Mouse (Mus musculus) neural tube, embryonic 12.5 days (tissue): Measurements from ENCODE around the gene Srbd1. TPM values are rescaled to one million over a fixed set of nuclear protein-coding genes. Genes with fewer than 3 reads are reported as not detected.

Experiments
- ATAC-seq: fragments of 200-750 bp; cut with Nextera tagmentation; 2 replicates; pipeline ENCODE4 v1.8.0; 2017; ENCODE audit warnings: low read depth, mild to moderate bottlenecking, moderate TSS enrichment, moderate library complexity; ENCODE audit not compliant: low FRiP score
- H3K27ac ChIP-seq: fragments of 300-500 bp; sonication (generic); 2 replicates; pipeline ENCODE4 v1.5.1; 2016
- H3K27me3 ChIP-seq: fragments of 300-500 bp; sonication (generic); replicated peaks from 2 replicates; pipeline ENCODE4 v1.6.1; 2016; ENCODE audit warnings: mild to moderate bottlenecking
- H3K36me3 ChIP-seq: fragments of 300-500 bp; sonication (generic); 2 replicates; pipeline ENCODE4 v1.6.1; 2016; ENCODE audit warnings: mild to moderate bottlenecking
- H3K4me1 ChIP-seq: fragments of 300-500 bp; sonication (generic); 2 replicates; pipeline ENCODE4 v1.6.1; 2016
- H3K4me2 ChIP-seq: fragments of 300-500 bp; sonication (generic); replicated peaks from 2 replicates; pipeline ENCODE4 v1.6.1; 2016; ENCODE audit warnings: mild to moderate bottlenecking
- H3K4me3 ChIP-seq: fragments of 300-500 bp; sonication (generic); 2 replicates; pipeline ENCODE4 v1.5.1; 2016
- H3K9ac ChIP-seq: fragments of 300-500 bp; sonication (generic); 2 replicates; pipeline ENCODE4 v1.6.1; 2016; ENCODE audit warnings: mild to moderate bottlenecking
- H3K9me3 ChIP-seq: fragments of 300-500 bp; sonication (generic); 2 replicates; pipeline ENCODE4 v1.6.1; 2016; ENCODE audit warnings: mild to moderate bottlenecking
- WGBS: fragments of 180-500 bp; shearing (Covaris S2); methylation state at CpG from one replicate; pipeline ENCODE4 v1.1.7; 2016; 5-methylcytosine and 5-hydroxymethylcytosine counted together
- polyA plus RNA-seq: library from polyadenylated mRNA; unstranded; fragments of >200 nt; fragmentation: Nextera tagmentation; extraction: Ambion mirVana; gene quantifications from 2 replicates; pipeline ENCODE4 v1.2.1, GENCODE M21; 2016

Gene Srbd1
- 18.3 and 20.0 TPM in 2 replicates for polyA plus RNA-seq

- Histone ChIP-seq H3K4me1 (peaks cover 7% of the 10 kb centered on the region), H3K9ac (peak within 1 kb of the TSS; percentile 65), H3K27ac (no peak within 1 kb of the TSS), H3K36me3 (peaks cover 9% of the 10 kb centered on the region; the same call in 1 of the 2 replicates), H3K9me3 (no peaks in the 10 kb centered on the region), H3K27me3 (no peaks in the 10 kb centered on the region), H3K4me2 (peak within 1 kb of the TSS; percentile 94), H3K4me3 (peak within 1 kb of the TSS; percentile 63)
- 2% methylated on average over 34 of the region's 45 CpGs for WGBS
- peak; percentile 94 for ATAC-seq
Measured at GRCm38 (mm10) chr17:86145079-86145951, at the start of gene Srbd1. Gene Srbd1 (minus strand): TSS chr17:86145175.

DNA sequence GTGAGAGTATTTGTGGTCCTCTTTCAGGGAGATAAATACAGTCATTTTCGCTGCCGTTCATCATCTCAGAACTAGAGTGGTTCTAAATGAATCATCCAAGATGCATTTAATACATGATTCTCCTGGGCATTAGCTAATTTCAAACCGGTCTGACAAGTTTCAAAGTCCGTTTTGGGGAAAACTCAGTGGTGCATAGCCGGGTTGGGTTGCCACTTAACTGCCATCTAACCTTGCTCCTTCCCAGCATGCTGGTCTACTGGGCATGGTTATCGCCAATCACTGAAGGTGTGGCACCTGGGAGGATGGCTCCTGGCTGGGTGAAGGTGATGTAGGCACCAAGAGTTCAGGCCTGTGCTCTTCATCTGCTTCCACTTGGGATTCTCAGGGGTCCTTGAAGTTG lies 49.0 kb upstream of the Srbd1 start:
- Histone ChIP-seq H3K36me3 (no peaks in the 10 kb centered on the region), H3K4me1 (no peaks in the 10 kb centered on the region), H3K4me2 (no peak overlapping the region), H3K9me3 (no peaks in the 10 kb centered on the region), H3K9ac (no peak overlapping the region), H3K27ac (no peak overlapping the region), H3K27me3 (no peaks in the 10 kb centered on the region), H3K4me3 (no peak overlapping the region)
- ATAC-seq: no peak
- WGBS: 94% methylated on average over 6 of the region's 6 CpGs

GRCm38 (mm10) chr17:86187777-86188176 lies 42.8 kb upstream of the Srbd1 start:
- Histone ChIP-seq H3K9ac (no peak overlapping the region), H3K36me3 (no peaks in the 10 kb centered on the region), H3K4me3 (no peak overlapping the region), H3K9me3 (no peaks in the 10 kb centered on the region), H3K27me3 (no peaks in the 10 kb centered on the region), H3K27ac (no peak overlapping the region), H3K4me2 (no peak overlapping the region), H3K4me1 (peaks cover 4% of the 10 kb centered on the region; the same call in 1 of the 2 replicates)
- 91% methylated on average over 1 of the region's 1 CpGs for WGBS
- ATAC-seq: no peak

DNA sequence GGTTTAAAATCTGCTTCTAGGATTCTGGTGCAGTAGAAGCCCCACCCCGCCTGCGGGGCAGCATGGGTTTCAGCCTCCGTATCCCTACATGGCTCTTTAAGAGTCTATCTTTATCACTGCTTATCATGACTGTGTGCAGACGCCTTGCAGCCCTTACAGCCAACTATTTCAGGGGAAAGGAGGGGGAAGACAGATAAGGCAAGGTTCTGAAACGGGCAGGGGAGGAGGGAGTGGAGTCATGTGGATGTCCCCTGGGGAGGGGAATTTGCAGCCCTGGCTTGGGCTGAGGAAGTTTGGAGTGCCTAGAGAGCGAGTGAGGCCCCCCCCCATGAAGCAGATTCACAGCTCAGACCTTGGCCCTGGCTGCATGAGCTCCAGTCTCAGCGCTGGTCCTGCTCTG lies 40.6 kb upstream of the Srbd1 start:
- Histone ChIP-seq H3K9me3 (no peaks in the 10 kb centered on the region), H3K36me3 (no peaks in the 10 kb centered on the region; the same call in 1 of the 2 replicates), H3K4me3 (no peak overlapping the region), H3K9ac (no peak overlapping the region), H3K27ac (no peak overlapping the region), H3K4me2 (no peak overlapping the region), H3K4me1 (peaks cover 4% of the 10 kb centered on the region; the same call in 1 of the 2 replicates), H3K27me3 (no peaks in the 10 kb centered on the region)
- ATAC-seq: no peak
- 55% methylated on average over 7 of the region's 7 CpGs for WGBS

DNA sequence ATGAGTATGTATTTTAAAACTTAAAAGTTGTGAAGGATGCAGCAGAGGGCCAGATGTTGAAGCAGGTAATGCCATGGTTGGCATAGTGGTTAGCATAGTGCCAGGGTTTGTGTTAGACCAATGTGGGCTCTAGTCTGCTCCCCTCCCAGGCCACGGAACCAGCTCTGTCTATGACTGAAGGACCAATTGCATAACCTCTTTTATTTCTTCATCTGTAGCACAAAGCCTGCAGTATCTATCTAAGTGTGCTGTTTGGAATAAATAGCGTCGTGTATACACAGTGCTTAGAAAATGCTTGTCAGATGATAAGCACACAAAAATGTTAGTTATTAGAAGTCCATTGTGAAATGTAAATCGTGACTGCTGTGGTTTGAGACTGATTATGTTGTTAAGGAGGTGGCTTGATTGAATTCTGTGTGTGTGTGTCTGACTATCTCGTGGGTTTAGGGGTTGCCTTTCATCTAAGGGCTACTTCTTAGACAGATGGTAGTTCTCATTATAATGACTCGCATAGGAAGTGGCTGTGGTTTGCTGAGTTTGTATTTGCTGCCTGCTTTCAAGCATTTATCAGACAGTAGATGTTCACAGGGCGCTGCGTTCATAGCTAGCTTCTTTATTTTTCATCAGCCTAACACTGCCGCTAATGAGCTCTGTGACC lies 39.7 kb upstream of the Srbd1 start:
- H3K4me3 ChIP-seq: no peak overlapping the region
- H3K27ac ChIP-seq: no peak overlapping the region
- H3K9me3 ChIP-seq: no peaks in the 10 kb centered on the region
- no peak overlapping the region for H3K4me2 ChIP-seq
- H3K36me3 ChIP-seq: no peaks in the 10 kb centered on the region; the same call in 1 of the 2 replicates
- ATAC-seq: no peak
- no peak overlapping the region for H3K9ac ChIP-seq
- WGBS: 74% methylated on average over 9 of the region's 9 CpGs
- H3K4me1 ChIP-seq: peaks cover 4% of the 10 kb centered on the region; the same call in 1 of the 2 replicates
- H3K27me3 ChIP-seq: no peaks in the 10 kb centered on the region

DNA sequence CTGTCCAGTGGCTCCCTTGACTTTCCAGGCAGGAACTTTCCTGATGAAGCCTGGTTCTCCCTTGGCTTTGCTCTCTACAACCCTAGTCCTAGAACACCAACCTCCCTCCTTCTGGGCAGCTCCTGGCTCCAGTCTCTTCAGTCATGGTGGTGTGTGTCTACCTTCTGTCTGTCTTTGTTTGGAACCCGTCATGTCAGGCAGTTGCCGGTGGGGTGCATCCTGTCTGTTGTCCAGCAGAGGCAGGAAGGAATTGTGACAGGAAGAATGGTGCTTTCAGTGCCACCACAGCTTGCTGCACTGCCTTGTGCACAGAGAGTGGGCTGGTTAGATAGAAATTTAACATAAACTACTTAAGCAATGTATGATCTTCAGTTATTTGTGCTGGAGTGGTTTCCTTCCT lies 38.8 kb upstream of the Srbd1 start:
- Histone ChIP-seq H3K4me3 (no peak overlapping the region), H3K4me2 (no peak overlapping the region), H3K4me1 (peaks cover 4% of the 10 kb centered on the region; the same call in 1 of the 2 replicates), H3K36me3 (no peaks in the 10 kb centered on the region; the same call in 1 of the 2 replicates), H3K27me3 (no peaks in the 10 kb centered on the region), H3K9me3 (no peaks in the 10 kb centered on the region), H3K9ac (no peak overlapping the region), H3K27ac (no peak overlapping the region)
- ATAC-seq: no peak
- WGBS: 23% methylated on average over 2 of the region's 2 CpGs

- H3K9ac ChIP-seq: no peak overlapping the region
- peaks cover 6% of the 10 kb centered on the region for H3K36me3 ChIP-seq
- no peaks in the 10 kb centered on the region for H3K9me3 ChIP-seq
- H3K27me3 ChIP-seq: no peaks in the 10 kb centered on the region
- ATAC-seq: no peak
- 82% methylated on average over 7 of the region's 7 CpGs for WGBS
- H3K27ac ChIP-seq: no peak overlapping the region
- H3K4me2 ChIP-seq: no peak overlapping the region
- H3K4me3 ChIP-seq: no peak overlapping the region
- H3K4me1 ChIP-seq: peaks cover 7% of the 10 kb centered on the region; the same call in 1 of the 2 replicates
Measured at GRCm38 (mm10) chr17:86176722-86177121, 31.7 kb upstream of the Srbd1 start.

DNA sequence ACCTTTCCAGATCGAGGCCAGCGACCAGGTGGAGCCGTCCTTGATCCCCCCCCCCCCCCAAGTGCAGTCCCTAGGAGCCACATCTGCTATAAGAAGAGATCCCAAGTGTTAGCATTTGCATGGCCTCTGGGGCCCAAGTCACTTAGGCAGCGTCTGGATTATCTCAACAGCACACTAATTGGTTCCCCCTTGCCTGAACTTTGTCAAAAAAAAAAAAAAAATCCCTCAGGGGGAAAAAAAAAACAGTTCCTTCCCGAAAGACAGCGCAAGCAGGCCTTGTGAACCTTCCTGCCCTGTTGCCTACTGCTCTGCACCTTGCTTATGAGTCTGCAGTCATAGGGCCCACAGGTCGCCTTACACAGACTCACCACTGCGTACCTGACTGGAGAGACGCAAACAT lies 30.5 kb upstream of the Srbd1 start:
- no peak overlapping the region for H3K9ac ChIP-seq
- H3K4me1 ChIP-seq: peaks cover 10% of the 10 kb centered on the region
- no peaks in the 10 kb centered on the region for H3K9me3 ChIP-seq
- no peak overlapping the region for H3K27ac ChIP-seq
- no peak overlapping the region for H3K4me3 ChIP-seq
- WGBS: 71% methylated on average over 9 of the region's 9 CpGs
- no peak overlapping the region for H3K4me2 ChIP-seq
- no peaks in the 10 kb centered on the region for H3K27me3 ChIP-seq
- peaks cover 6% of the 10 kb centered on the region for H3K36me3 ChIP-seq
- ATAC-seq: no peak

DNA sequence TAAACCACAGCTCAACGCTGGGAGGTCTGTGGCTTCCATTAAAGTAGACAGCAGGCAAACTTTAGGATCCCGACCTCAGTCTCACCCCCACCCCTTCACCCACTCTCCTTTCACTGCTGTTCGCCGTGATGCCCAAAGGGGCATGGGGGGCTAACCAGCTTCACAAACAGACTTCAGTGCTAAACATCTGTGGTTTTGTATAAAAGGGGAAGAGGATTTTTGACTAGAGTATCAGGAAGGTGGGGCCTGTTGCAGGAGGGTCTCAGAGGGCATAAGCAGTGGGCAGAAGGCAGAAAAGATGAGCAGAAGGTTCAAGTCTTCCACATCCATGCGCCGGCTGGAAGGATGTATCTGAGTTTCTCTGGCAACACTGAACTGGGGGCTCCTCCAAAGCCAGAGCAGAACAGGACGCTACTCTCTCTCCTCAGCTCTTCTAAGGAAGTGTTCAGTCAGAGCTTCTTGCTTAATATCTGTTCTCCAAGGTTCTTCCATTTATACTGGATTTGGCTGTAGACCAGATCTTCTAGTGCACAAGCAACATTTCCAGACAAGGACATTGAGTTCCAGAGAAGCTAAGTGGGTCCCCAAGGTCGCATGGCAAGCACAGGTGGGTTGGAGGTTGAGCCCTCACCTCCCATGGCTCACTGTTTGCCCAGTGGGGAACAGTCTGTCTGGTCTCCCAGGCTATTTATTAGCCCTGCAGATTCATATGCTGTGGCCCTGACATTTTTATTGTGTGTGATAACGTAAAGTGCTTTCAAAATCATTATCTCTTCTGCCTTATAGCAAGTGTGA lies 25.4 kb upstream of the Srbd1 start:
- H3K4me3 ChIP-seq: peak overlapping the region; percentile 72
- 48% methylated on average over 9 of the region's 9 CpGs for WGBS
- H3K9ac ChIP-seq: no peak overlapping the region
- no peaks in the 10 kb centered on the region for H3K9me3 ChIP-seq
- H3K4me1 ChIP-seq: peaks cover 28% of the 10 kb centered on the region
- peak overlapping the region; percentile 90 for H3K4me2 ChIP-seq
- H3K27me3 ChIP-seq: 0 out of 2 replicates have a peak, but pooled peaks cover 3% of the 10 kb centered on the region
- H3K27ac ChIP-seq: no peak overlapping the region
- H3K36me3 ChIP-seq: peaks cover 6% of the 10 kb centered on the region; the same call in 1 of the 2 replicates
- no peak for ATAC-seq

GRCm38 (mm10) chr17:86169092-86169491 lies 24.1 kb upstream of the Srbd1 start:
- Histone ChIP-seq H3K4me2 (peak overlapping the region; percentile 90), H3K4me3 (peak overlapping the region; percentile 72), H3K9me3 (no peaks in the 10 kb centered on the region), H3K27me3 (0 out of 2 replicates have a peak, but pooled peaks cover 3% of the 10 kb centered on the region), H3K36me3 (peaks cover 6% of the 10 kb centered on the region; the same call in 1 of the 2 replicates), H3K4me1 (peaks cover 28% of the 10 kb centered on the region), H3K9ac (peak overlapping the region; percentile 80), H3K27ac (no peak overlapping the region)
- 18% methylated on average over 6 of the region's 6 CpGs for WGBS
- no peak for ATAC-seq

DNA sequence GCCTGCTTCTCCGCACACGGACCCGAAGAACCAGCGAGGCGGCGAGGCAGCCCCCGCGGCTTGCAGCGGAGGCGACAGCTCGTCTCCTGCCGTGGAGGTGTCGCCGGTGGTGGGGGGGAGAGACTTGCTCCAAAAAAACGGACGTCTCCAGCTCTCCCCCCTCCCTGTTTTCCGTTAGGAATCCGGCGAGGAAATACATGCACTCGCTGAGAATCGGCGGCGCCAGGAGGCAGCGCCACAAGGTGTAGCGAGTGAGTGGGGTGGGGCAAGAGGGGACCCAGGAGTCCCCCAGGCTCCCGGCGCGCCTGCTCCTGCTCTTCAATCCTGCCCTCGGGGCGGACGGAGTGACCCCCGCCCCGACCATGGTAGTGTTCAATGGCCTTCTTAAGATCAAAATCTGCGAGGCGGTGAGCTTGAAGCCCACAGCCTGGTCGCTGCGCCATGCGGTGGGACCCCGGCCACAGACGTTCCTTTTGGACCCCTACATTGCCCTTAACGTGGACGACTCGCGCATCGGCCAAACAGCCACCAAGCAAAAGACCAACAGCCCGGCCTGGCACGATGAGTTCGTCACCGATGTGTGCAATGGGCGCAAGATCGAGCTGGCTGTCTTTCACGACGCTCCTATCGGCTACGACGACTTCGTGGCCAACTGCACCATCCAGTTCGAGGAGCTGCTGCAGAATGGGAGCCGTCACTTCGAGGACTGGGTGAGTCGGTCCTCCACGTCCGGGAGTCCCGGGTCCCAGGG lies 23.4 kb upstream of the Srbd1 start:
- ATAC-seq: no peak
- peak overlapping the region; percentile 72 for H3K4me3 ChIP-seq
- H3K9me3 ChIP-seq: no peaks in the 10 kb centered on the region
- peak overlapping the region; percentile 80 for H3K9ac ChIP-seq
- peaks cover 5% of the 10 kb centered on the region; the same call in 1 of the 2 replicates for H3K36me3 ChIP-seq
- WGBS: under 1% methylated on average over 64 of the region's 64 CpGs
- H3K27me3 ChIP-seq: 0 out of 2 replicates have a peak, but pooled peaks cover 3% of the 10 kb centered on the region
- H3K27ac ChIP-seq: peak overlapping the region; percentile 86; the same call in 1 of the 2 replicates
- H3K4me2 ChIP-seq: peak overlapping the region; percentile 90
- peaks cover 28% of the 10 kb centered on the region for H3K4me1 ChIP-seq
